Mouse (Mus musculus) ES-Bruce4 (cell line): ENCODE results near the gene Traf3ip3.

Experiments used
- CTCF ChIP-seq: IDR thresholded peaks from one replicate; pipeline ENCODE4 v1.8.1; 2011; ENCODE audit warnings: low read depth, low read length
- EP300 ChIP-seq: IDR thresholded peaks from 2 replicates; pipeline ENCODE4 v1.6.1; 2011; ENCODE audit warnings: low read depth, low read length; ENCODE audit not compliant: insufficient read depth
- POLR2A ChIP-seq: IDR thresholded peaks from one replicate; pipeline ENCODE4 v1.8.1; 2011; ENCODE audit warnings: low read length; ENCODE audit not compliant: insufficient read depth

GRCm38 (mm10) chr1:193242238-193242637 lies 40.7 kb upstream of the Traf3ip3 start:
- TF ChIP-seq CTCF (no peak), POLR2A (no peak), EP300 (no peak)
